Mouse (Mus musculus): ENCODE measurements around the gene Mrnip.

Gene Mrnip

GRCm38 (mm10) chr11:50206037-50206436 lies 31.8 kb downstream of the Mrnip start:
- no peak for DNase-seq

GRCm38 (mm10) chr11:50207344-50207743 lies 33.1 kb downstream of the Mrnip start:
- no peak for DNase-seq

- DNase-seq = no peak
These were observed 33.8 kb downstream of the Mrnip start for GRCm38 (mm10) chr11:50208039-50208438.

GRCm38 (mm10) chr11:50210101-50210504 lies 35.9 kb downstream of the Mrnip start:
- peak; percentile 94 to 97 for DNase-seq

- DNase-seq = peak; percentile 80 to 81
These were observed 36.4 kb downstream of the Mrnip start, which contains the start of the genes Sqstm1 and Mgat4b for GRCm38 (mm10) chr11:50210505-50211151. Gene Sqstm1 (minus strand): TSS chr11:50210827. Gene Mgat4b (plus strand): TSS chr11:50210890.

- DNase-seq = no peak
These were observed 37.2 kb downstream of the Mrnip start for GRCm38 (mm10) chr11:50211322-50212059.

GRCm38 (mm10) chr11:50212060-50212739 lies 38.0 kb downstream of the Mrnip start:
- DNase-seq = no peak

GRCm38 (mm10) chr11:50212848-50213758 lies 38.9 kb downstream of the Mrnip start:
- peak; percentile 92 to 93 for DNase-seq

- DNase-seq = no peak
These were observed 40.4 kb downstream of the Mrnip start for GRCm38 (mm10) chr11:50214631-50215030.

GRCm38 (mm10) chr11:50215633-50216032 lies 41.4 kb downstream of the Mrnip start:
- DNase-seq = no peak

GRCm38 (mm10) chr11:50216724-50217366 lies 42.6 kb downstream of the Mrnip start:
- no peak for DNase-seq

- no peak for DNase-seq
These were observed 43.6 kb downstream of the Mrnip start for GRCm38 (mm10) chr11:50217811-50218210.

- no peak for DNase-seq
These were observed 45.6 kb downstream of the Mrnip start for GRCm38 (mm10) chr11:50219833-50220232.

- no peak for DNase-seq
These were observed 48.5 kb downstream of the Mrnip start for GRCm38 (mm10) chr11:50222559-50223276.

- DNase-seq = no peak
These were observed 49.8 kb downstream of the Mrnip start for GRCm38 (mm10) chr11:50223783-50224662.

GRCm38 (mm10) chr11:50224671-50225530 lies 50.7 kb downstream of the Mrnip start:
- peak; percentile 89 for DNase-seq

- DNase-seq = peak; percentile 61 to 69
These were observed 51.6 kb downstream of the Mrnip start for GRCm38 (mm10) chr11:50225611-50226378.

- DNase-seq = no peak
These were observed 52.2 kb downstream of the Mrnip start for GRCm38 (mm10) chr11:50226406-50226805.

Measured in lung, adult 18-20 months (tissue).